Mouse (Mus musculus) CH12.LX (cell line): ENCODE results near the gene A330070K13Rik. TPM values are rescaled to one million over a fixed set of nuclear protein-coding genes. Genes with fewer than 3 reads are reported as not detected.

Experiments used
- DNase-seq: peaks from one replicate; pipeline ENCODE4 v3.0.0-alpha.2; 2013; ENCODE audit errors: extremely low read depth
- H3K27ac ChIP-seq: 2 replicates; pipeline ENCODE4 v1.5.1; 2012; ENCODE audit warnings: low read depth, mild to moderate bottlenecking, control low read depth, moderate library complexity; ENCODE audit not compliant: insufficient read depth
- H3K27me3 ChIP-seq: replicated peaks from 2 replicates; pipeline ENCODE3; 2012; ENCODE audit warnings: inconsistent platforms
- H3K36me3 ChIP-seq, 2 experiments: replicated peaks in 1 of 2; 2 replicates each; pipeline versions ENCODE3 to v1.6.1; 2012; ENCODE audit warnings: inconsistent platforms in 1 of 2, low read length in 1 of 2, mild to moderate bottlenecking in 1 of 2, mixed read lengths in 1 of 2, moderate library complexity in 1 of 2; ENCODE audit not compliant: control insufficient read depth in 1 of 2, insufficient read depth in 1 of 2
- H3K4me1 ChIP-seq, 2 experiments: 2 replicates each; pipeline ENCODE4 v1.6.1; 2012; ENCODE audit warnings: inconsistent platforms in 1 of 2, moderate library complexity in 1 of 2; ENCODE audit not compliant: insufficient read depth in 2 of 2, control insufficient read depth in 1 of 2
- H3K4me2 ChIP-seq: 2 replicates; pipeline ENCODE4 v1.6.1; 2012; ENCODE audit warnings: low read depth, mild to moderate bottlenecking, control low read depth; ENCODE audit not compliant: poor library complexity, insufficient read depth, severe bottlenecking
- H3K4me3 ChIP-seq, 3 experiments: fragments of 150-350 bp in 1 of 3; sonication (generic) in 1 of 3; replicated peaks in 1 of 3; 2 replicates each; pipeline versions ENCODE3 to v1.5.1; 2011 to 2012; ENCODE audit warnings: low read depth in 2 of 3, low read length in 2 of 3, mild to moderate bottlenecking in 2 of 3, moderate library complexity in 2 of 3, control low read depth in 1 of 3, improper control_type of control experiment in 1 of 3, inconsistent platforms in 1 of 3, mixed read lengths in 1 of 3; ENCODE audit not compliant: poor library complexity in 1 of 3
- H3K79me2 ChIP-seq: replicated peaks from 2 replicates; pipeline ENCODE4 v1.6.1; 2012; ENCODE audit warnings: mild to moderate bottlenecking, moderate library complexity; ENCODE audit not compliant: control insufficient read depth, poor library complexity, insufficient read depth, severe bottlenecking; ENCODE audit errors: extremely low read depth
- H3K9ac ChIP-seq: 2 replicates; pipeline ENCODE4 v1.6.1; 2012; ENCODE audit warnings: low read depth, mild to moderate bottlenecking, control low read depth, moderate library complexity; ENCODE audit not compliant: insufficient read depth
- H3K9me3 ChIP-seq: replicated peaks from 2 replicates; pipeline ENCODE3; 2012; ENCODE audit warnings: low read length, inconsistent platforms, mixed read lengths
- CHD2 ChIP-seq: IDR thresholded peaks from 2 replicates; pipeline ENCODE4 v1.6.1; 2011; ENCODE audit warnings: low read length, improper control_type of control experiment
- CTCF ChIP-seq, 2 experiments: IDR thresholded peaks in 1 of 2; conservative IDR thresholded peaks in 1 of 2; 2 replicates each; pipeline ENCODE4 v1.5.1; 2011 to 2012; ENCODE audit warnings: low read depth in 2 of 2, low read length in 2 of 2, improper control_type of control experiment in 1 of 2, inconsistent platforms in 1 of 2, mild to moderate bottlenecking in 1 of 2, moderate library complexity in 1 of 2
- ELF1 ChIP-seq: IDR thresholded peaks from 2 replicates; pipeline ENCODE4 v1.6.1; 2014; ENCODE audit warnings: low read depth, mild to moderate bottlenecking, inconsistent platforms, low read length, improper control_type of control experiment
- ETS1 ChIP-seq: conservative IDR thresholded peaks from 2 replicates; pipeline ENCODE4 v1.6.1; 2012; ENCODE audit warnings: low read depth, mild to moderate bottlenecking, inconsistent platforms, low read length, improper control_type of control experiment, moderate library complexity
- IRF4 ChIP-seq: IDR thresholded peaks from 2 replicates; pipeline ENCODE4 v1.6.1; 2014; ENCODE audit warnings: low read depth, mild to moderate bottlenecking, inconsistent platforms, low read length, improper control_type of control experiment
- JUN ChIP-seq: IDR thresholded peaks from 2 replicates; pipeline ENCODE4 v1.6.1; 2011; ENCODE audit warnings: low read depth, mild to moderate bottlenecking, low read length, improper control_type of control experiment, moderate library complexity; ENCODE audit not compliant: insufficient read depth
- JUND ChIP-seq: conservative IDR thresholded peaks from 2 replicates; pipeline ENCODE4 v1.6.1; 2011; ENCODE audit warnings: low read depth, low read length, improper control_type of control experiment
- KAT2A ChIP-seq: IDR thresholded peaks from 2 replicates; pipeline ENCODE4 v1.6.1; 2012; ENCODE audit warnings: low read length, improper control_type of control experiment, inconsistent platforms; ENCODE audit not compliant: insufficient replicate concordance
- MAZ ChIP-seq: IDR thresholded peaks from 2 replicates; pipeline ENCODE4 v1.6.1; 2012; ENCODE audit warnings: low read depth, mild to moderate bottlenecking, inconsistent platforms, low read length, improper control_type of control experiment, moderate library complexity
- NELFE ChIP-seq: IDR thresholded peaks from 2 replicates; pipeline ENCODE4 v1.6.1; 2011; ENCODE audit warnings: low read depth, low read length, improper control_type of control experiment
- PAX5 ChIP-seq: IDR thresholded peaks from 2 replicates; pipeline ENCODE4 v1.6.1; 2012; ENCODE audit warnings: low read length, inconsistent platforms, mixed read lengths
- POLR2AphosphoS2 ChIP-seq: IDR thresholded peaks from 2 replicates; pipeline ENCODE4 v1.6.1; 2011; ENCODE audit warnings: low read depth, low read length, improper control_type of control experiment
- RAD21 ChIP-seq: IDR thresholded peaks from 2 replicates; pipeline ENCODE4 v1.6.1; 2011; ENCODE audit warnings: low read depth, mild to moderate bottlenecking, low read length, improper control_type of control experiment, moderate library complexity
- SMC3 ChIP-seq: IDR thresholded peaks from 2 replicates; pipeline ENCODE4 v1.6.1; 2011; ENCODE audit warnings: low read depth, low read length, improper control_type of control experiment
- TBP ChIP-seq: conservative IDR thresholded peaks from 2 replicates; pipeline ENCODE4 v1.6.1; 2011; ENCODE audit warnings: low read depth, low read length, improper control_type of control experiment
- TCF12 ChIP-seq: IDR thresholded peaks from 2 replicates; pipeline ENCODE4 v1.6.1; 2014; ENCODE audit warnings: low read depth, mild to moderate bottlenecking, inconsistent platforms, low read length, improper control_type of control experiment
- UBTF ChIP-seq: IDR thresholded peaks from 2 replicates; pipeline ENCODE4 v1.6.1; 2012; ENCODE audit warnings: low read depth, mild to moderate bottlenecking, inconsistent platforms, low read length, improper control_type of control experiment, moderate library complexity
- USF1 ChIP-seq: IDR thresholded peaks from 2 replicates; pipeline ENCODE4 v1.6.1; 2014; ENCODE audit warnings: low read depth, mild to moderate bottlenecking, inconsistent platforms, low read length, improper control_type of control experiment
- ZKSCAN1 ChIP-seq: IDR thresholded peaks from 2 replicates; pipeline ENCODE4 v1.6.1; 2012; ENCODE audit warnings: low read depth, inconsistent platforms, low read length, improper control_type of control experiment, borderline replicate concordance
- ZMIZ1 ChIP-seq: IDR thresholded peaks from 2 replicates; pipeline ENCODE4 v1.6.1; 2012; ENCODE audit warnings: low read depth, mild to moderate bottlenecking, inconsistent platforms, low read length, improper control_type of control experiment
- ZNF384 ChIP-seq: IDR thresholded peaks from 2 replicates; pipeline ENCODE4 v1.6.1; 2012; ENCODE audit warnings: low read depth, low read length, improper control_type of control experiment, inconsistent platforms
- dilution Hi-C: fragments of 300-500 bp; cut with MboI; formaldehyde crosslinking; loops from 2 replicates; pipeline ENCODE4 v1.14.3; 2020; ENCODE audit warnings: low sequenced_read_pairs; ENCODE audit not compliant: extremely low pct_unique_long_range_greater_than_20kb, extremely low pct_ligation_motif_present
- in situ Hi-C: fragments of 300-500 bp; cut with MboI; formaldehyde crosslinking; loops from 3 replicates; pipeline ENCODE4 v1.14.3; 2019; ENCODE audit warnings: low sequenced_read_pairs, low pct_ligation_motif_present, low pct_unique_long_range_greater_than_20kb, mixed read lengths
- polyA plus RNA-seq: library from polyadenylated mRNA; unstranded; fragments of >175 nt; gene quantifications from 2 replicates; pipeline ENCODE4 v1.2.1, GENCODE M21; 2012; ENCODE audit warnings: low read depth; ENCODE audit not compliant: insufficient read length
- total RNA-seq, 2 experiments: library from RNA; depleted of rRNA; stranded (reverse); fragments of 300-350 nt in 1 of 2; fragments of >200 nt in 1 of 2; gene quantifications; 2 replicates each; pipeline ENCODE4 v1.2.3; 2012 to 2014

The A330070K13Rik gene
- total and polyA plus RNA-seq, 3 experiments: not detected

- H3K27me3 ChIP-seq: no peaks in the 10 kb centered on the region
- no peaks in the 10 kb centered on the region for H3K79me2 ChIP-seq
- no peaks in the 10 kb centered on the region for H3K36me3 ChIP-seq
- DNase-seq: peak; percentile 3
- in situ Hi-C loops (no loop called here), dilution Hi-C loops (no loop called here)
- TF ChIP-seq RAD21 (peak; percentile 28), UBTF (no peak), CTCF (conservative IDR thresholded peaks at IDR 0.05 in 1 of 2, IDR thresholded peaks at IDR 0.05 in 1 of 2; ENCODE audit: low read depth in 2 of 2, low read length in 2 of 2) (peak in 1 of 2 experiments; percentile 40; a peak in 2 of 4 replicates), TBP (no peak), IRF4 (no peak), SMC3 (peak; percentile 20; the same call in 1 of the 2 replicates)
- H3K9ac ChIP-seq: no peak overlapping the region
- peaks cover 2% of the 10 kb centered on the region for H3K9me3 ChIP-seq
- H3K4me3 ChIP-seq: no peak overlapping the region
- no peak overlapping the region for H3K27ac ChIP-seq
- H3K4me1 ChIP-seq: no peaks in the 10 kb centered on the region
- H3K4me2 ChIP-seq: 0 out of 2 replicates have a peak overlapping the region, but pooled peaks have one; percentile 21
Measured at GRCm38 (mm10) chr5:130355223-130355622, 29.2 kb downstream of the A330070K13Rik start.

- Histone ChIP-seq H3K9ac (no peak overlapping the region), H3K9me3 (no peaks in the 10 kb centered on the region), H3K4me1 (no peaks in the 10 kb centered on the region), H3K36me3 (peaks cover 14 to 31% of the 10 kb centered on the region in 2 experiments), H3K4me3 (no peak overlapping the region), H3K79me2 (no peaks in the 10 kb centered on the region), H3K4me2 (no peak overlapping the region), H3K27me3 (no peaks in the 10 kb centered on the region), H3K27ac (no peak overlapping the region)
- TF ChIP-seq KAT2A (no peak), ZMIZ1 (no peak), RAD21 (no peak), ZKSCAN1 (no peak), JUN (no peak), CHD2 (no peak), ELF1 (no peak), ZNF384 (no peak), POLR2AphosphoS2 (no peak), NELFE (no peak), ETS1 (no peak), MAZ (no peak), PAX5 (no peak), JUND (no peak), TCF12 (no peak), USF1 (no peak)
- dilution Hi-C loops: no loop called here
- no peak for DNase-seq
- in situ Hi-C loops: no loop called here
Measured at GRCm38 (mm10) chr5:130345871-130346270, 38.6 kb downstream of the A330070K13Rik start.
